Mouse (Mus musculus) 416B (cell line): ENCODE results near the gene Adamts9.

Experiments
- DNase-seq: peaks from one replicate; pipeline ENCODE4 v3.0.0; 2011; ENCODE audit warnings: low read depth

The Adamts9 gene

DNA sequence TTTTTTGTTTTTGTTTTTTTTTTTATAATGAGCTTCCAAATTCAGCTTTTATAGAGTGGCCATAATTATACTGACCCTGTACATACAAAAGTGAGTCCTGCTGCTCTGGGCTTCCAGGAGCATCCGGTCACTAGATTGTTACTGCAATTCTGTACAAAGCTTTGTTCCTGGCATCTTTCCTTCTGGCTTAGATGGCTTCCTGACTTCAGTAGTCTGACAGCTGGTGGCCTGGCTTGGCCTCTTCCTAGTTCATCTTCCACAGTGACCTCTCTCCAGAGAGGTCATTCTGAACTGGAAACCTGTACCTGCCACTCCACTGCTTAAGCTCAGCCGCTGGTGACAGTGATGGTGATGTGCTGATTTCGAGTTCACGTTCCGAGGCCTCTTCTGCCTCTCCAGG is 217.2 kb downstream of the Adamts9 start:
- no peak for DNase-seq

DNA sequence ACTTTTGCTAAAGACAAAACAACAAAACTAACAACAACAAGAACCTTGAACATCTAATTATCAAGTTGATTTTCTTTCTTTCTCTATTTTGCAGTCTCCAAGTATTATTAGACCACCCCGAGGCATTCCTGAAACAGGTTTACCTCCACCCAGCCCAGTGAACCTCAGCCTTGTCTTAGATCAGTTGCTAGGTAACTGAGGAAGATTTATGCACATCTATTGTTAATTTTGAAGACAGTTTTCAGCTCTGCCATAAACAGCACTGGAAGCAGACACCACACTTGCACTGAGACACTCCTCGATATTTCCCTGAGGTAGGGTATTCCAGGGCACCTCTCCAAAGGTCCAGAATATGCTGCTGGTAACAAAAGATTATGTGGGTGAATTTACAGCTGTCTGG is 218.9 kb downstream of the Adamts9 start:
- no peak for DNase-seq
